Mouse (Mus musculus): Measurements from ENCODE around the gene Slc38a3. TPM values are rescaled to one million over a fixed set of nuclear protein-coding genes. Genes with fewer than 3 reads are reported as not detected.
A peak's percentile ranks its signal among the peaks of the same experiment; 100 is the strongest.

Slc38a3 gene
- total and polyA plus RNA-seq, 2 experiments from 2014 or later, result 4.0 to 16.9 TPM

GRCm38 (mm10) chr9:107626844-107627277, 42.5 kb downstream of the Slc38a3 start:
- no peaks in the 10 kb centered on the region for H3K27me3 ChIP-seq (ENCODE audit: control insufficient read depth, insufficient read depth, low read length)
- H3K4me3 ChIP-seq (ENCODE audit: low read depth, low read length), result no peak overlapping the region
- no peaks in the 10 kb centered on the region for H3K9me3 ChIP-seq (replicated peaks; ENCODE audit: control insufficient read depth, low read length)
- H3K4me1 ChIP-seq (ENCODE audit: control insufficient read depth, insufficient read depth), result peaks cover 66% of the 10 kb centered on the region
- H3K36me3 ChIP-seq (replicated peaks; ENCODE audit: control insufficient read depth, insufficient read depth, low read length), result peaks cover 19% of the 10 kb centered on the region
- peak overlapping the region; percentile 2 for H3K9ac ChIP-seq (replicated peaks; ENCODE audit: low read depth, low read length)
- ATAC-seq (ENCODE audit: insufficient read depth, low read depth) (peak; percentile 60), DNase-seq (ENCODE audit: low spot score) (peak; percentile 79)
- 0% methylated on average over 2 of the region's 2 CpGs for WGBS
- peak overlapping the region; percentile 51 for H3K4me2 ChIP-seq (ENCODE audit: low read depth, low read length)
- peak overlapping the region; percentile 94 for H3K27ac ChIP-seq (ENCODE audit: low read depth)
- TF ChIP-seq CTCF (IDR thresholded peaks at IDR 0.05; ENCODE audit: low read depth) (peak; percentile 98), EP300 (IDR thresholded peaks at IDR 0.05; ENCODE audit: low read depth) (no peak)

GRCm38 (mm10) chr9:107626158-107626843, 43.0 kb downstream of the Slc38a3 start:
- no peak for TF ChIP-seq CTCF (IDR thresholded peaks at IDR 0.05; ENCODE audit: low read depth)
- no peak for TF ChIP-seq EP300 (IDR thresholded peaks at IDR 0.05; ENCODE audit: low read depth)
- peak overlapping the region; percentile 2; the same call in 1 of the 2 replicates for H3K9ac ChIP-seq (replicated peaks; ENCODE audit: low read depth, low read length)
- WGBS, result 37% methylated on average over 13 of the region's 15 CpGs
- H3K27ac ChIP-seq (ENCODE audit: low read depth), result peak overlapping the region; percentile 94
- ATAC-seq (ENCODE audit: insufficient read depth, low read depth) (peak; percentile 3; the same call in 1 of the 2 replicates), DNase-seq (ENCODE audit: low spot score) (no peak)
- peaks cover 18% of the 10 kb centered on the region for H3K36me3 ChIP-seq (replicated peaks; ENCODE audit: control insufficient read depth, insufficient read depth, low read length)
- 0 out of 2 replicates have a peak overlapping the region, but pooled peaks have one; percentile 6 for H3K4me3 ChIP-seq (ENCODE audit: low read depth, low read length)
- H3K9me3 ChIP-seq (replicated peaks; ENCODE audit: control insufficient read depth, low read length), result no peaks in the 10 kb centered on the region
- peak overlapping the region; percentile 51 for H3K4me2 ChIP-seq (ENCODE audit: low read depth, low read length)
- peaks cover 69% of the 10 kb centered on the region for H3K4me1 ChIP-seq (ENCODE audit: control insufficient read depth, insufficient read depth)
- H3K27me3 ChIP-seq (ENCODE audit: control insufficient read depth, insufficient read depth, low read length), result no peaks in the 10 kb centered on the region

DNA sequence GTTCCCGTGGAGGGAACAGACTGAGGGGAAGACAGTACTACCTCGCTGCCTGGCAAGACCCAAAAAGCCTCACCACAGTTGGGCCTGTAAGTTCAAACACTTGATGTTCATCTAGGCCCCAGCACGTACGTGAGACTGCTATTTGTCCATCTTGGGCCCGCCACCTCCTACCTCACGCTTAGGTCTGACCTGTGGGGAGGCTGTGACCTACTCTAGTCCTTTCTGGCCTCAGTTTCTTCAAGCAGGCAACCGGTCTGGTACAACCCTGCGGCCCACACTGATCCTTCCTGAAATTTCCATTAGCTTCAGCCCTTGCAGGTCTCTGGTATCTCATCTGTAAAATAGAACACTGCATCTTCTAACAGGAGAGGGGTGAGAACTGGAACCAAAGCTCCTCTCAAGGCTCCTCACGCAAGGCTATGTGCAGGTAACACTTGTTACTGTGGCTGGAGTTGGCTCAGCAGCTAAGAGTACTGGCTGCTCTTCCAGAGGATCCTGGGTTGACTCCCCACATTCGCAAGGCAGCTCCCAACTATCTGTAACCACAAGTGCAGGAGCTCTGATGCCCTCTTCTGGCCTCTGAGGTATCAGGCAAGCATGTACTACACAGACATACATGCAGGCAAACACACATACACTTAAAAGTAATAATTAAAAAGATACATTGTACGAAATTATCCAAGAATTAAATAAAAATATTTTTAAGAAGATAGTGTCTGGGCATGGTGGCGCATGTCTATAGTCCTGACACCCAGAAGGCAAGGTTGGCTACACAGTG, 43.8 kb downstream of the Slc38a3 start:
- Histone ChIP-seq H3K27me3 (ENCODE audit: control insufficient read depth, insufficient read depth, low read length) (no peaks in the 10 kb centered on the region), H3K36me3 (replicated peaks; ENCODE audit: control insufficient read depth, insufficient read depth, low read length) (peaks cover 19% of the 10 kb centered on the region), H3K4me2 (ENCODE audit: low read depth, low read length) (0 out of 2 replicates have a peak overlapping the region, but pooled peaks have one; percentile 51), H3K4me3 (ENCODE audit: low read depth, low read length) (no peak overlapping the region), H3K27ac (ENCODE audit: low read depth) (peak overlapping the region; percentile 94), H3K9ac (replicated peaks; ENCODE audit: low read depth, low read length) (0 out of 2 replicates have a peak overlapping the region, but pooled peaks have one; percentile 32), H3K9me3 (replicated peaks; ENCODE audit: control insufficient read depth, low read length) (no peaks in the 10 kb centered on the region), H3K4me1 (ENCODE audit: control insufficient read depth, insufficient read depth) (peaks cover 71% of the 10 kb centered on the region)
- no peak for ATAC-seq (ENCODE audit: insufficient read depth, low read depth)
- TF ChIP-seq EP300 (IDR thresholded peaks at IDR 0.05; ENCODE audit: low read depth) (no peak), CTCF (IDR thresholded peaks at IDR 0.05; ENCODE audit: low read depth) (peak; percentile 38)
- WGBS, result 84% methylated on average over 12 of the region's 12 CpGs
- no peak for DNase-seq (ENCODE audit: low spot score)

GRCm38 (mm10) chr9:107624951-107625350, 44.4 kb downstream of the Slc38a3 start:
- no peak for ATAC-seq (ENCODE audit: insufficient read depth, low read depth)
- H3K9ac ChIP-seq (replicated peaks; ENCODE audit: low read depth, low read length), result peak overlapping the region; percentile 32; the same call in 1 of the 2 replicates
- DNase-seq (ENCODE audit: low spot score), result no peak
- 79% methylated on average over 3 of the region's 3 CpGs for WGBS
- peak overlapping the region; percentile 14; the same call in 1 of the 2 replicates for H3K4me2 ChIP-seq (ENCODE audit: low read depth, low read length)
- no peaks in the 10 kb centered on the region for H3K27me3 ChIP-seq (ENCODE audit: control insufficient read depth, insufficient read depth, low read length)
- H3K4me3 ChIP-seq (ENCODE audit: low read depth, low read length), result no peak overlapping the region
- peak overlapping the region; percentile 94 for H3K27ac ChIP-seq (ENCODE audit: low read depth)
- peaks cover 71% of the 10 kb centered on the region for H3K4me1 ChIP-seq (ENCODE audit: control insufficient read depth, insufficient read depth)
- TF ChIP-seq CTCF (IDR thresholded peaks at IDR 0.05; ENCODE audit: low read depth), result no peak
- no peak for TF ChIP-seq EP300 (IDR thresholded peaks at IDR 0.05; ENCODE audit: low read depth)
- peaks cover 25% of the 10 kb centered on the region for H3K36me3 ChIP-seq (replicated peaks; ENCODE audit: control insufficient read depth, insufficient read depth, low read length)
- no peaks in the 10 kb centered on the region for H3K9me3 ChIP-seq (replicated peaks; ENCODE audit: control insufficient read depth, low read length)

DNA sequence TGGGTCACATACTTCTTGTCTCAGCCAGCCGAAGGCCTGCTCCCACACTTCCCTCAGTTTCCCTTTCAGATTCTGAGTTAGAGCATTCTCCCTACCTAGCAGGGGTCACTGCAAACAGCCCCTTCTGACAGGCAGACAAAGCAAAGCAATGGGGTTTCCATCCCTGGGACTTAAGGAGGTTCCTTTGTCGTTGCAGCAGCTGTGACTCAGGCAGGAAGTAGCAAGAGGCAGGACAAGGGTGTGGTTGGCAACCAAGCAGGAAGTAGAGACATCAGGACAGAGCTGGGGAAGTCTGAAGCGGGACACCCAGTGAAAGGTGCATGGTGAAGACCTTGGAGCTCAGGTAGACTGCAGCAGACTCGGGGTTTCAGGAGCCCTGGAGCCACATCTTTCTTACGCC, 44.8 kb downstream of the Slc38a3 start:
- no peaks in the 10 kb centered on the region for H3K9me3 ChIP-seq (replicated peaks; ENCODE audit: control insufficient read depth, low read length)
- peak; percentile 72 for DNase-seq (ENCODE audit: low spot score)
- H3K4me1 ChIP-seq (ENCODE audit: control insufficient read depth, insufficient read depth), result peaks cover 71% of the 10 kb centered on the region
- H3K4me2 ChIP-seq (ENCODE audit: low read depth, low read length), result peak overlapping the region; percentile 14; the same call in 1 of the 2 replicates
- 0 out of 2 replicates have a peak, but pooled peaks have one; percentile 14 for ATAC-seq (ENCODE audit: insufficient read depth, low read depth)
- H3K27ac ChIP-seq (ENCODE audit: low read depth), result peak overlapping the region; percentile 94
- 0 out of 2 replicates have a peak, but pooled peaks have one; percentile 23 for TF ChIP-seq EP300 (IDR thresholded peaks at IDR 0.05; ENCODE audit: low read depth)
- no peak for TF ChIP-seq CTCF (IDR thresholded peaks at IDR 0.05; ENCODE audit: low read depth)
- no peak overlapping the region for H3K4me3 ChIP-seq (ENCODE audit: low read depth, low read length)
- H3K36me3 ChIP-seq (replicated peaks; ENCODE audit: control insufficient read depth, insufficient read depth, low read length), result peaks cover 29% of the 10 kb centered on the region
- H3K9ac ChIP-seq (replicated peaks; ENCODE audit: low read depth, low read length), result peak overlapping the region; percentile 32
- H3K27me3 ChIP-seq (ENCODE audit: control insufficient read depth, insufficient read depth, low read length), result no peaks in the 10 kb centered on the region
- WGBS, result 57% methylated on average over 5 of the region's 5 CpGs

Measured in heart, postnatal 0 days (tissue).